Mouse (Mus musculus) myocyte (in vitro differentiated cells): ENCODE results near the gene Uba7. TPM values are rescaled to one million over a fixed set of nuclear protein-coding genes. Genes with fewer than 3 reads are reported as not detected.
A peak's percentile ranks its signal among the peaks of the same experiment; 100 is the strongest.

ENCODE experiments used
- H3K27me3 ChIP-seq: one replicate; pipeline ENCODE4 v1.6.1; 2011; ENCODE audit not compliant: control insufficient read depth, insufficient read depth, insufficient read length
- H3K36me3 ChIP-seq: one replicate; pipeline ENCODE4 v1.6.1; 2011; ENCODE audit not compliant: control insufficient read depth, insufficient read depth
- H3K4me2 ChIP-seq: one replicate; pipeline ENCODE4 v1.6.1; 2011; ENCODE audit warnings: low read depth, control low read depth
- H3K4me3 ChIP-seq: one replicate; pipeline ENCODE4 v1.5.1; 2011; ENCODE audit warnings: mild to moderate bottlenecking, control low read depth, moderate library complexity
- H3K79me2 ChIP-seq: one replicate; pipeline ENCODE4 v1.6.1; 2011; ENCODE audit not compliant: control insufficient read depth, insufficient read depth
- H3ac ChIP-seq: one replicate; pipeline ENCODE4 v1.6.1; 2011; ENCODE audit not compliant: control insufficient read depth, insufficient read length
- CEBPB ChIP-seq: IDR thresholded peaks from 2 replicates; pipeline ENCODE4 v1.6.1; 2011; ENCODE audit warnings: mild to moderate bottlenecking, moderate library complexity; ENCODE audit not compliant: poor library complexity, insufficient read depth, severe bottlenecking
- E2F4 ChIP-seq: IDR thresholded peaks from one replicate; pipeline ENCODE4 v1.6.1; 2011; ENCODE audit warnings: mild to moderate bottlenecking, control low read depth, moderate library complexity; ENCODE audit not compliant: insufficient read depth
- MAX ChIP-seq: IDR thresholded peaks from one replicate; pipeline ENCODE4 v1.6.1; 2011; ENCODE audit warnings: low read depth, mild to moderate bottlenecking, control low read depth
- MYOD1 ChIP-seq, 3 experiments: IDR thresholded peaks; one replicate each; pipeline ENCODE4 v1.6.1; 2011; ENCODE audit warnings: control low read depth in 2 of 3, low read depth in 2 of 3, mild to moderate bottlenecking in 2 of 3, moderate library complexity in 1 of 3; ENCODE audit not compliant: insufficient read length in 2 of 3, control insufficient read depth in 1 of 3
- MYOG ChIP-seq, 3 experiments: IDR thresholded peaks; one replicate each; pipeline ENCODE4 v1.6.1; 2011; ENCODE audit warnings: control low read depth in 2 of 3, low read depth in 2 of 3, mild to moderate bottlenecking in 2 of 3; ENCODE audit not compliant: insufficient read length in 2 of 3, control insufficient read depth in 1 of 3, insufficient read depth in 1 of 3
- POLR2A ChIP-seq: IDR thresholded peaks from one replicate; pipeline ENCODE4 v1.6.1; 2011; ENCODE audit warnings: low read depth, mild to moderate bottlenecking, control low read depth, moderate library complexity; ENCODE audit not compliant: insufficient read length
- POLR2AphosphoS2 ChIP-seq: IDR thresholded peaks from one replicate; pipeline ENCODE4 v1.6.1; 2011; ENCODE audit warnings: low read depth, control low read depth; ENCODE audit not compliant: insufficient read length
- REST ChIP-seq: IDR thresholded peaks from one replicate; pipeline ENCODE4 v1.6.1; 2011; ENCODE audit warnings: mild to moderate bottlenecking, control low read depth, moderate library complexity; ENCODE audit not compliant: insufficient read depth, insufficient read length
- SRF ChIP-seq: IDR thresholded peaks from one replicate; pipeline ENCODE4 v1.6.1; 2011; ENCODE audit warnings: low read depth; ENCODE audit not compliant: control insufficient read depth, insufficient read length
- TCF12 ChIP-seq: IDR thresholded peaks from one replicate; pipeline ENCODE4 v1.6.1; 2011; ENCODE audit warnings: mild to moderate bottlenecking, control low read depth; ENCODE audit not compliant: poor library complexity, insufficient read depth, severe bottlenecking
- TCF3 ChIP-seq: IDR thresholded peaks from one replicate; pipeline ENCODE4 v1.6.1; 2011; ENCODE audit warnings: low read depth, control low read depth; ENCODE audit not compliant: insufficient read length
- USF1 ChIP-seq: IDR thresholded peaks from one replicate; pipeline ENCODE4 v1.6.1; 2011; ENCODE audit warnings: low read depth, mild to moderate bottlenecking, control low read depth, moderate library complexity
- polyA plus RNA-seq: library from polyadenylated mRNA; unstranded; fragments of >200 nt; fragmentation: generic; extraction: Trizol; gene quantifications from one replicate; pipeline ENCODE4 v1.2.1, GENCODE M21; 2012; ENCODE audit warnings: missing spikeins

The Uba7 gene
- polyA plus RNA-seq, 1 experiment: 1.2 TPM

DNA sequence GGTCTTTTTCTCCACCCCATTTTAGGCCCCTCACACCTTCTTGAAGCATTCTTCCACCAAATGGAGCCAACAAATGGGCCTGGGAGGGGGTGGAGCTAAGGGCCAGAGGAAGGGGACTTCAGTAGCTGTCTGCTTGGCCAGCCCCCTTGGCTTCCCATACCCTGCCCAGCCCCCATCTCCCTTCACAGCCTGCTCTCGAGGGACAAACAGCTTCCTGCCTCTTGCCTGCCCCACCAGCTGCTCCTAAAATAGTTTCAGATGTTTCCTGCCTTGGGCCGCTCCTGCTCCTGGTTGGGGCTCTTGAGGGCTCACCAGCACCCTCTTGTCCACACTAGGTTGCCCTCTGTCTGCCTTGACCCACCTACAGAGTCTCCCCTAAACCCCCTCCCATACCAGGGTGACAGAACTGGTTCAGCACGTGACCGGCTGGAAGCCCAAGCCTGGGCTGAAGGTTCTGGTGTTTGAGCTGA lies 8.2 kb downstream of the Uba7 start:
- TF ChIP-seq MAX (no peak), TCF3 (no peak), POLR2AphosphoS2 (no peak), USF1 (no peak)
- no peaks in the 10 kb centered on the region for H3K27me3 ChIP-seq
- no peaks in the 10 kb centered on the region for H3K36me3 ChIP-seq
- H3K4me3 ChIP-seq: no peak overlapping the region
- H3K79me2 ChIP-seq: no peaks in the 10 kb centered on the region
- H3K4me2 ChIP-seq: no peak overlapping the region
- H3ac ChIP-seq: no peak overlapping the region

GRCm38 (mm10) chr9:107984052-107984753 lies 8.9 kb downstream of the Uba7 start:
- no peaks in the 10 kb centered on the region for H3K79me2 ChIP-seq
- H3K36me3 ChIP-seq: no peaks in the 10 kb centered on the region
- H3K4me2 ChIP-seq: no peak overlapping the region
- no peaks in the 10 kb centered on the region for H3K27me3 ChIP-seq
- TF ChIP-seq POLR2A (no peak), USF1 (no peak), TCF3 (no peak), SRF (no peak), POLR2AphosphoS2 (no peak), MYOG (IDR thresholded peaks at IDR 0.05; ENCODE audit: control insufficient read depth in 1 of 3, insufficient read depth in 1 of 3, insufficient read length in 2 of 3, low read depth in 2 of 3) (no peak), TCF12 (no peak), REST (no peak), MAX (no peak), MYOD1 (IDR thresholded peaks at IDR 0.05; ENCODE audit: control insufficient read depth in 1 of 3, insufficient read length in 2 of 3, low read depth in 2 of 3) (no peak), E2F4 (no peak), CEBPB (no peak)
- no peak overlapping the region for H3ac ChIP-seq
- H3K4me3 ChIP-seq: no peak overlapping the region

- H3K79me2 ChIP-seq: no peaks in the 10 kb centered on the region
- H3K4me3 ChIP-seq: peak overlapping the region; percentile 26
- H3K36me3 ChIP-seq: no peaks in the 10 kb centered on the region
- no peak overlapping the region for H3ac ChIP-seq
- no peaks in the 10 kb centered on the region for H3K27me3 ChIP-seq
- H3K4me2 ChIP-seq: peak overlapping the region; percentile 83
- no peak for TF ChIP-seq POLR2A
- TF ChIP-seq MYOD1 (IDR thresholded peaks at IDR 0.05; ENCODE audit: control insufficient read depth in 1 of 3, insufficient read length in 2 of 3, low read depth in 2 of 3): no peak
- no peak for TF ChIP-seq REST
- TF ChIP-seq TCF12: no peak
- no peak for TF ChIP-seq CEBPB
- no peak for TF ChIP-seq USF1
- TF ChIP-seq SRF: no peak
Measured at GRCm38 (mm10) chr9:107984754-107985055, 9.4 kb downstream of the Uba7 start.

- TF ChIP-seq POLR2A: peak; percentile 61
- TF ChIP-seq REST: no peak
- no peak for TF ChIP-seq SRF
- TF ChIP-seq MYOD1 (IDR thresholded peaks at IDR 0.05; ENCODE audit: control insufficient read depth in 1 of 3, insufficient read length in 2 of 3, low read depth in 2 of 3): no peak
- no peak for TF ChIP-seq MYOG (IDR thresholded peaks at IDR 0.05; ENCODE audit: control insufficient read depth in 1 of 3, insufficient read depth in 1 of 3, insufficient read length in 2 of 3, low read depth in 2 of 3)
- no peaks in the 10 kb centered on the region for H3K27me3 ChIP-seq
- no peaks in the 10 kb centered on the region for H3K36me3 ChIP-seq
- no peaks in the 10 kb centered on the region for H3K79me2 ChIP-seq
- H3ac ChIP-seq: peak within 1 kb of the TSS; percentile 9
- peak within 1 kb of the TSS; percentile 26 for H3K4me3 ChIP-seq
- peak within 1 kb of the TSS; percentile 83 for H3K4me2 ChIP-seq
Measured at GRCm38 (mm10) chr9:107985131-107986119, 10.1 kb downstream of the Uba7 start, which contains the start of gene Inka1. Gene Inka1, minus strand, starts transcription at chr9:107985879.

DNA sequence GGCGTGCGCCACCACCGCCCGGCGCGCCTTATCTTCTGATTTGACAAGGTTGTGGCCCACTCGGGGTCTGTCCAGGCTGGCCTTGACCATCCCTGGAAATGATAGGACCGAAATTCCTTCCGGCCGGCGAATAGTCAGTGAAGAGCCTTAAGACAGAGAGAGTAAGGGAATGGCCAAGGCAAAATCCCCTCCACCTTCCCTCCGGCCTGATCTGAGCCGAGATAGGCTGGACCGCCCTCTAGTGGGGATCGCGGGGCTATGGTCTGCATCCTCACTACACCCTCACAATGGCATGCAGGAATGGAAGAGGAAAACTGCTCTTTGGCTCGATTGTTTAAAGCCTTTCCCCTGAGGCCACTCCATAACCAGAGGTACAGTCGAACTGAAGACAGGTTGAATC lies 11.1 kb downstream of the Uba7 start:
- H3K27me3 ChIP-seq: no peaks in the 10 kb centered on the region
- no peak overlapping the region for H3ac ChIP-seq
- peak overlapping the region; percentile 83 for H3K4me2 ChIP-seq
- peak overlapping the region; percentile 26 for H3K4me3 ChIP-seq
- no peaks in the 10 kb centered on the region for H3K79me2 ChIP-seq
- no peaks in the 10 kb centered on the region for H3K36me3 ChIP-seq
- TF ChIP-seq E2F4 (no peak), MYOG (IDR thresholded peaks at IDR 0.05; ENCODE audit: control insufficient read depth in 1 of 3, insufficient read depth in 1 of 3, insufficient read length in 2 of 3, low read depth in 2 of 3) (no peak), POLR2AphosphoS2 (no peak), MYOD1 (IDR thresholded peaks at IDR 0.05; ENCODE audit: control insufficient read depth in 1 of 3, insufficient read length in 2 of 3, low read depth in 2 of 3) (no peak), TCF3 (no peak), TCF12 (no peak), REST (no peak), SRF (no peak), MAX (no peak), USF1 (no peak), CEBPB (no peak), POLR2A (no peak)
